Mouse (Mus musculus) gastrocnemius, postnatal 10 days (tissue): Measurements from ENCODE around the gene Galt. TPM values are rescaled to one million over a fixed set of nuclear protein-coding genes. Genes with fewer than 3 reads are reported as not detected.

Experiments used
- DNase-seq: peaks from one replicate; pipeline ENCODE4 v3.0.0; 2021; ENCODE audit warnings: mixed read lengths
- long read RNA-seq, 2 experiments: library from polyadenylated mRNA; stranded (forward); transcript quantifications; one replicate each; pipeline ENCODE4 v2.0.0; 2021
- total RNA-seq, 2 experiments: library from RNA; stranded (reverse); gene quantifications; 2 replicates each; pipeline ENCODE4 v1.2.3; 2021

Galt gene
- 10 to 100 TPM; 25.2 to 28.1 TPM for total RNA-seq
- long read RNA-seq, experiment 1, transcript Galt-201 (11 exons, 1,595 nt), result major isoform, 16 of 31 reads
- long read RNA-seq, experiment 1, partial matches to known transcripts, result 9 of 31 reads
- long read RNA-seq, experiment 1, other reads (novel, unspliced or antisense), result 6 of 31 reads
- long read RNA-seq, experiment 2, transcript Galt-201 (11 exons, 1,595 nt), result major isoform, 16 of 33 reads
- long read RNA-seq, experiment 2, partial matches to known transcripts, result 7 of 33 reads
- long read RNA-seq, experiment 2, other reads (novel, unspliced or antisense), result 10 of 33 reads

- no peak for DNase-seq
Observed at GRCm38 (mm10) chr4:41754797-41755337, at the start of gene Galt. TSS of gene Galt (plus strand) at chr4:41755228.

- no peak for DNase-seq
Observed at GRCm38 (mm10) chr4:41705922-41706754, 48.9 kb upstream of the Galt start.

- DNase-seq, result peak; percentile 62
Observed at GRCm38 (mm10) chr4:41707011-41707535, 48.0 kb upstream of the Galt start.

- no peak for DNase-seq
Observed at GRCm38 (mm10) chr4:41708192-41708745, 46.8 kb upstream of the Galt start.

- no peak for DNase-seq
Observed at GRCm38 (mm10) chr4:41710229-41710628, 44.8 kb upstream of the Galt start.

- no peak for DNase-seq
Observed at GRCm38 (mm10) chr4:41711705-41712375, 43.2 kb upstream of the Galt start.

GRCm38 (mm10) chr4:41712421-41713196 lies 42.4 kb upstream of the Galt start:
- DNase-seq, result peak; percentile 34

- DNase-seq, result peak; percentile 84
Observed at GRCm38 (mm10) chr4:41713197-41714067, 41.6 kb upstream of the Galt start, which contains the start of gene Rpp25l. TSS of gene Rpp25l (minus strand) at chr4:41713534.

GRCm38 (mm10) chr4:41714276-41714675 lies 40.8 kb upstream of the Galt start:
- DNase-seq, result peak; percentile 56

GRCm38 (mm10) chr4:41715082-41715481 lies 39.9 kb upstream of the Galt start:
- DNase-seq, result no peak

GRCm38 (mm10) chr4:41715596-41715995 lies 39.4 kb upstream of the Galt start:
- no peak for DNase-seq

GRCm38 (mm10) chr4:41716834-41717233 lies 38.2 kb upstream of the Galt start:
- no peak for DNase-seq

GRCm38 (mm10) chr4:41722918-41723351 lies 32.1 kb upstream of the Galt start, which contains the start of gene Dctn3:
TSS of gene Dctn3 (minus strand) at chr4:41723170.
- peak; percentile 76 for DNase-seq

- DNase-seq, result no peak
Observed at GRCm38 (mm10) chr4:41726826-41727621, 28.0 kb upstream of the Galt start.

GRCm38 (mm10) chr4:41731052-41731765 lies 23.8 kb upstream of the Galt start, which contains the start of gene Arid3c:
TSS of gene Arid3c (minus strand) at chr4:41731142.
- DNase-seq, result no peak

GRCm38 (mm10) chr4:41737602-41738255 lies 17.3 kb upstream of the Galt start:
- peak; percentile 68 for DNase-seq

- DNase-seq, result no peak
Observed at GRCm38 (mm10) chr4:41738256-41738603, 16.8 kb upstream of the Galt start.

GRCm38 (mm10) chr4:41739260-41739659 lies 15.8 kb upstream of the Galt start:
- no peak for DNase-seq
